Mouse (Mus musculus): ENCODE measurements around the gene Cyp20a1. TPM values are rescaled to one million over a fixed set of nuclear protein-coding genes. Genes with fewer than 3 reads are reported as not detected.

Cyp20a1 gene
- 10 to 100 TPM in 19 of 26 experiments, 1 to 10 TPM in 7; 3.7 to 22.9 (median 13.9) TPM for total RNA-seq (2018; cell fraction: chromatin; rRNA removed)
- 10 to 100 TPM; 17.1 to 26.3 (median 20.8) TPM for total RNA-seq (2018; cell fraction: cytosol; rRNA removed)
- total RNA-seq (2018; cell fraction: nucleus; rRNA removed), result 10 to 100 TPM in 25 of 26 experiments, 1 to 10 TPM in 1; 9.6 to 34.6 (median 18.5) TPM
- 18.7 to 35.4 TPM (median 19.6 TPM) in 3 replicates for polyA plus RNA-seq (2018)

DNA sequence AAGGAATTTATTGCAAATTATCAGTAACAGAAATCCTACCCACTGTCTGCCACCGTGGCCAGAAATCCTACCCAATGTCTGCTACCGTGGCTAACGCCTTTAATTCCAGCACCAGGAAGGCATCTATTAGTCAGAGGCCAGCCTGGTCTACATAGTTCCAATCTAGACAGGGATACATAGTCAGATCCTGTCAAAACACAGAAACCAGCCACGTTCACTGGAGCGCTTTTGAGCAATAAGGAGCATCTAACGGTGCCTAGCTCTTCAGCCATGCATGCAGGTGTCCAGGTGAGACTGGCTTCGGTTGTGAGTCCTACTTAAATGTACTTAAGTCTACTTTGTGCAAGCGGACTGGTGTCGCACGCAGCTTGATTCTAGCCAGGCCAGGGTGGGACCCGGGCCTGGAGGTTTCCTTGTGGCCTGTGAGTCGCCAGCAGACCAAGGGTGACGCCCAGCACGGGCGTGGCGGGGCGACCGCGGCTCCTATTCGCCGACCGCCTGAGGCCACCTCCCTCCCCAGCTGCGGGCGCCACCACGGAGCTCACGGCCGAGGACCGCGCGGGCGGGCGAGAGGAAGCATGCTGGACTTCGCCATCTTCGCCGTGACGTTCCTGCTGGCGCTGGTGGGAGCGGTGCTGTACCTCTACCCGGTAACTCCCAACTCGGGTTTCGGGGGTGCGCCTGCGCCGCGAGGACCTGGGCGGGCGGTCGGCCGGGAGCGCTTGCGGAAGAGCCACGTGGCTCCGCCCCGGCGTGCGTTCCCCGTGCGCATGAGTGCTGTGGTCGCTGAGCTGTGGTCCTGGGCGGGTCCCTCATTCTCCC is at the start of gene Cyp20a1:
Gene Cyp20a1, plus strand, starts transcription at position 516 of the 822 bp plus-strand sequence.
- Histone ChIP-seq H3K79me2 (ENCODE audit: inconsistent target) (peaks cover 14% of the 10 kb centered on the region), H3K36me3 (ENCODE audit: inconsistent target) (no peaks in the 10 kb centered on the region), H3K4me3 (ENCODE audit: inconsistent target) (peak within 1 kb of the TSS; percentile 84), H3K27ac (peak within 1 kb of the TSS; percentile 51)
- WGBS (ENCODE audit: missing documents), result 3% methylated on average over 56 of the region's 60 CpGs

DNA sequence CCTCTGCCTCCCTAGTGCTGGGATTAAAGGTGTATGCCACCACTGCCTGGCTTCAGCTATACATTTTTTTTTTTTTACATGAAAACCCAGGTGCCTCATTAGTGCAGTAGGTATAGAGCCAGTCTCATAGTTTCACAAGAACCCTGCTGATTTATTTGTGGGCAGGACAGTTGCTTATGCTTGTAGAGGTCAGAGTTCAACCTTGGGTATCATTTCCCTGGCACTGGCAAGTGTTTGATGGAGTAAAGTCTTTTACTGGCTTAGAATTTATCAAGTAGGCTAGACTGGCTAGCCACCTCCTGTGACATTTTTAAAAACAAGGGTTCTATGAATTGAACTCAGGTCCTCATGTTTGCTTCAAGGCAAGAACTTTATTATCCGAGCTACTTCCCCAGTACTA is 49.2 kb upstream of the Cyp20a1 start:
- Histone ChIP-seq H3K4me3 (ENCODE audit: inconsistent target) (no peak overlapping the region), H3K79me2 (ENCODE audit: inconsistent target) (no peaks in the 10 kb centered on the region), H3K27ac (no peak overlapping the region), H3K36me3 (ENCODE audit: inconsistent target) (peaks cover 60% of the 10 kb centered on the region)
- WGBS (ENCODE audit: missing documents), result 92% methylated on average over 1 of the region's 1 CpGs

- H3K4me3 ChIP-seq (ENCODE audit: inconsistent target), result peak overlapping the region; percentile 84
- H3K27ac ChIP-seq, result peak overlapping the region; percentile 35; the same call in 1 of the 2 replicates
- no peaks in the 10 kb centered on the region for H3K36me3 ChIP-seq (ENCODE audit: inconsistent target)
- peaks cover 14% of the 10 kb centered on the region for H3K79me2 ChIP-seq (ENCODE audit: inconsistent target)
- WGBS (ENCODE audit: missing documents), result 17% methylated on average over 14 of the region's 14 CpGs
Observed at GRCm38 (mm10) chr1:60343630-60344455, 720 bp downstream of the Cyp20a1 start.

- Histone ChIP-seq H3K36me3 (ENCODE audit: inconsistent target) (no peaks in the 10 kb centered on the region), H3K79me2 (ENCODE audit: inconsistent target) (peaks cover 21% of the 10 kb centered on the region), H3K27ac (no peak overlapping the region), H3K4me3 (ENCODE audit: inconsistent target) (no peak overlapping the region)
- 95% methylated on average over 5 of the region's 6 CpGs for WGBS (ENCODE audit: missing documents)
Observed at GRCm38 (mm10) chr1:60344670-60345069, 1.5 kb downstream of the Cyp20a1 start.

GRCm38 (mm10) chr1:60345712-60346111 is 2.6 kb downstream of the Cyp20a1 start:
- no peak overlapping the region for H3K27ac ChIP-seq
- 52% methylated on average over 2 of the region's 2 CpGs for WGBS (ENCODE audit: missing documents)
- no peak overlapping the region for H3K4me3 ChIP-seq (ENCODE audit: inconsistent target)
- H3K79me2 ChIP-seq (ENCODE audit: inconsistent target), result peaks cover 21% of the 10 kb centered on the region
- no peaks in the 10 kb centered on the region for H3K36me3 ChIP-seq (ENCODE audit: inconsistent target)

- H3K79me2 ChIP-seq (ENCODE audit: inconsistent target), result peaks cover 13% of the 10 kb centered on the region; the same call in 1 of the 2 replicates
- H3K27ac ChIP-seq, result no peak overlapping the region
- H3K4me3 ChIP-seq (ENCODE audit: inconsistent target), result no peak overlapping the region
- WGBS (ENCODE audit: missing documents), result 77% methylated on average over 5 of the region's 5 CpGs
- 0 out of 2 replicates have a peak, but pooled peaks cover 5% of the 10 kb centered on the region for H3K36me3 ChIP-seq (ENCODE audit: inconsistent target)
Observed at GRCm38 (mm10) chr1:60352786-60353185, 9.7 kb downstream of the Cyp20a1 start.

DNA sequence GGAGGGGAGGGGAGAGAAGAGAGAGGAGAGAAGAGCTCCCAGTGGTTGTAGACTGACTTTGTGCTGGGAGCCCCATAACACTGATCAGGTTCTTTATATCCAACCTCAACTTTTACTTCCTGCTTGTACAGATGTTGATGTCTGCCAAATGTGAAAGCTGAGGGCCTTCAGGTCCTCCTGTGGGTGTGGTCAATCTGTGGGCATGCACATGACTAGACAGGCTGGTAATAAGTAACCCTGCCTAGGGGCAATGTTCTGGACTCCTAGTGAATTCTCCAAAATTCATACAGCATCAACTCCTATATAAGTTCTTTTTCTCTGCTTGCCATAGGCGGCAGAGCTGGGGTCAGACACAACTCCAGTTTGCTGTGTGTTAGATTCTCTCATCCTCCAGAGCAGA is 18.5 kb downstream of the Cyp20a1 start:
- Histone ChIP-seq H3K79me2 (ENCODE audit: inconsistent target) (no peaks in the 10 kb centered on the region), H3K4me3 (ENCODE audit: inconsistent target) (no peak overlapping the region), H3K27ac (no peak overlapping the region), H3K36me3 (ENCODE audit: inconsistent target) (peaks cover 8% of the 10 kb centered on the region; the same call in 1 of the 2 replicates)
- WGBS (ENCODE audit: missing documents), result 90% methylated on average over 1 of the region's 1 CpGs

- H3K36me3 ChIP-seq (ENCODE audit: inconsistent target), result peaks cover 7% of the 10 kb centered on the region; the same call in 1 of the 2 replicates
- WGBS (ENCODE audit: missing documents), result 75% methylated on average over 1 of the region's 1 CpGs
- no peaks in the 10 kb centered on the region for H3K79me2 ChIP-seq (ENCODE audit: inconsistent target)
- no peak overlapping the region for H3K4me3 ChIP-seq (ENCODE audit: inconsistent target)
- H3K27ac ChIP-seq, result no peak overlapping the region
Observed at GRCm38 (mm10) chr1:60376556-60376955, 33.4 kb downstream of the Cyp20a1 start.

GRCm38 (mm10) chr1:60381910-60382309 is 38.8 kb downstream of the Cyp20a1 start:
- 100% methylated on average over 3 of the region's 3 CpGs for WGBS (ENCODE audit: missing documents)
- no peak overlapping the region for H3K4me3 ChIP-seq (ENCODE audit: inconsistent target)
- H3K27ac ChIP-seq, result no peak overlapping the region
- no peaks in the 10 kb centered on the region for H3K79me2 ChIP-seq (ENCODE audit: inconsistent target)
- H3K36me3 ChIP-seq (ENCODE audit: inconsistent target), result no peaks in the 10 kb centered on the region

DNA sequence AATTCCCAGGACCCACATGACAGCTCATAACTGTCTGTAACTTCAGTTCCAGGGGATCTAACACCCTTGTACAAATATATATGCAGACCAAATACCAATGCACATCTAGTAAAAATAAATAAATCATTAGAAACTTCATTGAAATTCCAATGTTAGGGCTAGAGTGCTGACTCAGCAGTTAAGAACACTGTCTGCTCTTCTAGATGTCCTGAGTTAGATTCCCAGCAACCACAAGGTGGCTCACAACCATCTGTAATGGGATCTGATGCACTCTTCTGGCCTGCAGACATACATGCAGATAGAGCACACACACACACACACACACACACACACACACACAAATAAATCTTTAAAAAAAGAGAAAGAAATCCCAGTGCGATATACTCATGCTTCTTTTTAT is 61.7 kb downstream of the Cyp20a1 start:
- no peak overlapping the region for H3K27ac ChIP-seq
- H3K79me2 ChIP-seq (ENCODE audit: inconsistent target), result no peaks in the 10 kb centered on the region
- no peaks in the 10 kb centered on the region for H3K36me3 ChIP-seq (ENCODE audit: inconsistent target)
- no peak overlapping the region for H3K4me3 ChIP-seq (ENCODE audit: inconsistent target)
- WGBS (ENCODE audit: missing documents), result 88% methylated on average over 1 of the region's 1 CpGs

GRCm38 (mm10) chr1:60408501-60409167 is 65.5 kb downstream of the Cyp20a1 start:
- Histone ChIP-seq H3K4me3 (ENCODE audit: inconsistent target) (peak overlapping the region; percentile 19; the same call in 1 of the 2 replicates), H3K27ac (no peak overlapping the region), H3K79me2 (ENCODE audit: inconsistent target) (peaks cover 23% of the 10 kb centered on the region; the same call in 1 of the 2 replicates), H3K36me3 (ENCODE audit: inconsistent target) (no peaks in the 10 kb centered on the region)
- 36% methylated on average over 13 of the region's 13 CpGs for WGBS (ENCODE audit: missing documents)

DNA sequence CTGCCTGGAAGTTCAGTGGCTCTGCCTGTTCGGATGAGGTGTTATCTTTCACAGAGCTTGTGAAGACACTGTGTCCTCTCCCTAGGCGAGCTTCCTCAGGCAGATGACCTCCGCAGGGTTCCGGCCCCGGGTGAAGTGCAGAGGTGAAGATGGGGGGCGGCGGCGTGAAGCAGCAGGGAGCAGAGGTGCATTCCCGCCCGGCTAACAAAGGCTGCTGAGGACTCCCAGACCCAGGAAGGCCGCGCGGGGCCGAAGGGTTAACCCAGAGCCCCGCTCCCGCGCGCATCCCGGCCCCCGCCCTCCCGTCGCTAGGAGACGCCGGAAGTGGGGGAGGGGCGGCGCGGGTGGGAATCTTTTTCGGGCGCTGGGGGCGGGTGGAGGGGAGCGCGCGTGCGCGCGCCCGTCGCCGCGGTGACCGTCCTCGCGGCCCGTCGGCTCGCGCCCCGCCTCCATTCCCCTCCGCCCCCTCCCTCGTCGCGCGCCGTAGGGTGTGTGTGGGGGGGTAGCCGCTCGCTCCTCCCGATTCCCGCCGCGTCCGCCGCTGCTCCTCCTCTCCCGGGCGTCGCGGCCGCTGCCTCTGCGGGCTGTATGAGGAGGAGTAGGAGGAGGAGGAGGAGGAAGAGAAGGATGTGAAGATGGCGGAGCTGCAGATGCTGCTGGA is 66.2 kb downstream of the Cyp20a1 start, which contains the start of gene Abi2:
Gene Abi2, plus strand, starts transcription at position 452 of the 661 bp plus-strand sequence.
- H3K79me2 ChIP-seq (ENCODE audit: inconsistent target), result peaks cover 27% of the 10 kb centered on the region; the same call in 1 of the 2 replicates
- 2% methylated on average over 59 of the region's 69 CpGs for WGBS (ENCODE audit: missing documents)
- no peaks in the 10 kb centered on the region for H3K36me3 ChIP-seq (ENCODE audit: inconsistent target)
- H3K4me3 ChIP-seq (ENCODE audit: inconsistent target), result peak within 1 kb of the TSS; percentile 58
- no peak within 1 kb of the TSS for H3K27ac ChIP-seq

DNA sequence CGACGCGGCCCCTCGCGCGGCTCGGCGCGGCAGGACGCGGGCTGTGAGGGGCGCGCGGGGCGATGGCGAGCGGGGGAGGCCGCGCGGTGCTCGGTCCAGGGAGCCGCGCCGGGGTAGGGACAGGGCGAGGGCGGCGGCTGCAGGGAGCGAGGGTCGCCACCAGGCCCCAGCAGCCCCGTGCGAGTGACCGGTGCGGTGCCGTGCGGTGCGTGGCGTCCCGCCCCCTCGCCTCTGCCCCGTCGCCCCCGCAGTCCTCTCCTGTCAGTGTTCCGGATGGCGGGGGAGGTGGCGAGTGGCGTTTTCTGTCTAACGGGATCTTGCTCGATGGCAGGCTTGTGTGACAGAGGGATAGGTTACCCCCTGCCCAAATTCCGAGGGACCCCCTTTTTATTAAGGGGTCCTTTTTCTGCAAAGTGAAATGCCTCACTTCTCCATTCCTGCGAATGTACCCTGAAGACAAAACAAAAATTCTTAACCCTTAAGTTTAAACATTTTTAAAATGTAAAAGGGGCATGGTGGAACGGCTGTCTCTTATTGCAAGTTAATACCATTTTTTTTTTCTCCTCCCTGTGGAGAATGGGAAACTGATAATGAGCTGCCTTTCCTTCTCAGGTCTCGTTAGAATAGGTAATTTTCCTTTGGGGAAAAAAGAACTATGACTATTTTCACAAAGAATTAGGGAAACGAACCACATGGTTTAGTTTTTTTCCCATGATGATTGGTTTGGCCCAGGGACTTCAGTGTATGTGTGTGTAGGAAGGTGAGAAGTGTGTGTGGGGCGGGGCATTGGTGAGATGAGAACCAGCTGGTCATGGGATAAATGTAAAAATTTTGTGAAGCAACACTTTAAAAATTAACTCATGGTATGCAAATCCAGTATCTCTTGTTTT is 67.0 kb downstream of the Cyp20a1 start:
- WGBS (ENCODE audit: missing documents), result 2% methylated on average over 49 of the region's 54 CpGs
- peak overlapping the region; percentile 58 for H3K4me3 ChIP-seq (ENCODE audit: inconsistent target)
- no peak overlapping the region for H3K27ac ChIP-seq
- H3K36me3 ChIP-seq (ENCODE audit: inconsistent target), result no peaks in the 10 kb centered on the region
- peaks cover 27% of the 10 kb centered on the region; the same call in 1 of the 2 replicates for H3K79me2 ChIP-seq (ENCODE audit: inconsistent target)
